Mouse (Mus musculus) intestine, embryonic 16.5 days (tissue): Measurements from ENCODE around the gene Cpa1. TPM values are rescaled to one million over a fixed set of nuclear protein-coding genes. Genes with fewer than 3 reads are reported as not detected.

ENCODE experiments used
- ATAC-seq: fragments of 200-750 bp; cut with Nextera tagmentation; 2 replicates; pipeline ENCODE4 v1.8.0; 2017; ENCODE audit warnings: moderate TSS enrichment, moderate library complexity
- H3K27ac ChIP-seq: fragments of 300-500 bp; sonication (generic); 2 replicates; pipeline ENCODE4 v1.5.1; 2014; ENCODE audit warnings: mild to moderate bottlenecking, low read length
- H3K27me3 ChIP-seq: fragments of 300-500 bp; sonication (generic); replicated peaks from 2 replicates; pipeline ENCODE4 v1.6.1; 2014; ENCODE audit warnings: low read length, control low read depth, mixed read lengths; ENCODE audit not compliant: control insufficient read depth, insufficient read depth
- H3K36me3 ChIP-seq: fragments of 300-500 bp; sonication (generic); 2 replicates; pipeline ENCODE4 v1.6.1; 2014; ENCODE audit warnings: low read length, control low read depth; ENCODE audit not compliant: control insufficient read depth, insufficient read depth
- H3K4me1 ChIP-seq: fragments of 300-500 bp; sonication (generic); 2 replicates; pipeline ENCODE4 v1.6.1; 2014; ENCODE audit warnings: low read length, control low read depth, mixed read lengths; ENCODE audit not compliant: control insufficient read depth, insufficient read depth
- H3K4me2 ChIP-seq: fragments of 300-500 bp; sonication (generic); 2 replicates; pipeline ENCODE4 v1.6.1; 2014; ENCODE audit warnings: low read depth, low read length, control low read depth
- H3K4me3 ChIP-seq: fragments of 300-500 bp; sonication (generic); 2 replicates; pipeline ENCODE4 v1.5.1; 2014; ENCODE audit warnings: mild to moderate bottlenecking, low read length
- H3K9ac ChIP-seq: fragments of 300-500 bp; sonication (generic); 2 replicates; pipeline ENCODE4 v1.6.1; 2014; ENCODE audit warnings: low read depth, low read length
- H3K9me3 ChIP-seq: fragments of 300-500 bp; sonication (generic); 2 replicates; pipeline ENCODE4 v1.6.1; 2016; ENCODE audit warnings: low read length, control low read depth; ENCODE audit not compliant: control insufficient read depth
- WGBS: fragments of 180-500 bp; shearing (Covaris S2); extraction: QIAGEN DNeasy Blood & Tissue Kit; methylation state at CpG from one replicate; pipeline ENCODE4 v1.1.7; 2014; 5-methylcytosine and 5-hydroxymethylcytosine counted together
- polyA plus RNA-seq: library from polyadenylated mRNA; unstranded; fragments of >200 nt; fragmentation: Nextera tagmentation; extraction: Ambion mirVana; gene quantifications from 2 replicates; pipeline ENCODE4 v1.2.1, GENCODE M21; 2015

Gene Cpa1
- polyA plus RNA-seq, 1 experiment from 2014 or later = 358 TPM

GRCm38 (mm10) chr6:30643694-30644460 is 4.9 kb downstream of the Cpa1 start:
- Histone ChIP-seq H3K27ac (no peak overlapping the region), H3K4me3 (no peak overlapping the region), H3K27me3 (no peaks in the 10 kb centered on the region), H3K4me2 (no peak overlapping the region), H3K9me3 (no peaks in the 10 kb centered on the region), H3K36me3 (no peaks in the 10 kb centered on the region), H3K4me1 (no peaks in the 10 kb centered on the region; the same call in 1 of the 2 replicates), H3K9ac (no peak overlapping the region)
- ATAC-seq = peak; percentile 57
- 54% methylated on average over 12 of the region's 12 CpGs for WGBS

GRCm38 (mm10) chr6:30644462-30644861 is 5.4 kb downstream of the Cpa1 start:
- no peak overlapping the region for H3K4me3 ChIP-seq
- H3K27ac ChIP-seq = no peak overlapping the region
- H3K36me3 ChIP-seq = no peaks in the 10 kb centered on the region
- H3K4me1 ChIP-seq = no peaks in the 10 kb centered on the region; the same call in 1 of the 2 replicates
- WGBS = 82% methylated on average over 3 of the region's 3 CpGs
- H3K9me3 ChIP-seq = no peaks in the 10 kb centered on the region
- no peak overlapping the region for H3K4me2 ChIP-seq
- no peak overlapping the region for H3K9ac ChIP-seq
- H3K27me3 ChIP-seq = no peaks in the 10 kb centered on the region
- ATAC-seq = no peak

- no peaks in the 10 kb centered on the region for H3K36me3 ChIP-seq
- 85% methylated on average over 6 of the region's 6 CpGs for WGBS
- no peaks in the 10 kb centered on the region for H3K27me3 ChIP-seq
- H3K4me2 ChIP-seq = no peak overlapping the region
- H3K27ac ChIP-seq = no peak overlapping the region
- no peaks in the 10 kb centered on the region for H3K4me1 ChIP-seq
- ATAC-seq = no peak
- no peak overlapping the region for H3K4me3 ChIP-seq
- H3K9me3 ChIP-seq = no peaks in the 10 kb centered on the region
- no peak overlapping the region for H3K9ac ChIP-seq
Measured at GRCm38 (mm10) chr6:30645379-30645778, 6.4 kb downstream of the Cpa1 start.

DNA sequence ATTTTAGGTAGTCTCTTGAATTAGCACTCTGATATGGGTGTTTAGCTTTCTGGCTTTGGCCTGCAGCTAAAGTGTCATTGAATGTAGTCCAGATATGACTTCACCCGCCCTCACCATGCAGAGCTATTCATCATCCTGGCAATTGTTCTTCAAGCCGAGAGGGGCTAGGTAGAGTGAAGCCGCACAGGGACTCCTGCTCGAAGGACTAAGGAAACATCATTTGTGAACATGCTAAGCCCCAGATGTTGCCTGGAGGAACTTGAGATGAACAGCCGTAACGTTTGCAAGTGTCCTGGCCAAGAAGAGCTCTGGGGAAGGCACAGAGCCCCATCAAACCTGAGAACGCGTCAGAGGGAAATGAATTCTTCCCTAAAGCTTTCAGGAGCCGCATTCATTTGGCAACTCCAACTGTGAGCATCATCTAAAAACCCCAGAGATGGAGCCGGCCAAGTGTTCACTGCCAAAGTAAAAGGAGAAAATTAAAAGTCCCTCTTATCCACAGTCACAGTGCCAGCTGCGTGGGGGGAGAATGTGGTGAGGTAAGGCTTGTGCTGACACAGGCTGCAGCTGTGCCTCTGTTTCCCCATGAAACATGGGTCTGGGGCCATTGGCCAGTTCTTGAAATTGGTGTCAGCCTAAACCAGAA is 10.8 kb downstream of the Cpa1 start:
- 70% methylated on average over 11 of the region's 11 CpGs for WGBS
- Histone ChIP-seq H3K27ac (no peak overlapping the region), H3K9me3 (no peaks in the 10 kb centered on the region), H3K4me3 (no peak overlapping the region), H3K4me2 (no peak overlapping the region), H3K9ac (no peak overlapping the region), H3K4me1 (peaks cover 17% of the 10 kb centered on the region), H3K27me3 (no peaks in the 10 kb centered on the region), H3K36me3 (no peaks in the 10 kb centered on the region)
- no peak for ATAC-seq

DNA sequence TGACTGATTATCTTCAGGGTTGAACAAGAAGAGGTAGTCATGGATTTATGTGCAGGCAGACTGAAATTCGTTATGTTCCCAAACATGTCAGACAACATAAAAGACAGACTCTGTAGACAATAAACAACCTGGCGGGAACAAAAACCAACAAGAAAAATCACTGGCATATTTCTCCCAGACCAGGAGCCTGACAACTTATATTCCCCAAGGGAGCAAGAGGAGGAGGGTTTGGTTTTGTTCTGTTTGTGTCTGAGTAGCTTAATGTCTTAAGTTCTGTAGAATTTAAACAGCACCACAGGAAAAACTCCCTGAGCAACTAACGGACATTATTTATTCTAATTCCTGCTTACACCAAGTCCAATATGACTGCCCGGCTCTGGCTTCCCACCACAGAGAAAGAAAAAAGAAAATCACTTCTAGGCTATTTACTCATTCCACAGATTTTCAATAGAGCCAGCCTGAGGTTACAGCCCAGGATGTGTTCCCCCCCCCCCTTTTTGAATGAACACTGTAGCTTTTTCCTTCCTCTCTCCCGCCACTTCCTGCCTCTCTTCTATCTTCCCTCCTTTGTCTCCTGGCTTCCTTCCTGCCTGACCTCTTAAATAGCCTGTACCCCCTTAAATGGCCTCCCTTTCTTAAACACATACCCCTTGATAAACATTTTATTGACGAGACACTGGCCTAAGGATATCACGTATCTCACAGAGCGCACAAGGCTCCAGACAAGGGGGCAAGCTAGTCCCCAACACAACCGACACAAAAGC is 13.6 kb downstream of the Cpa1 start:
- peak overlapping the region; percentile 81 for H3K27ac ChIP-seq
- H3K4me1 ChIP-seq = peaks cover 23% of the 10 kb centered on the region
- H3K4me2 ChIP-seq = no peak overlapping the region
- H3K36me3 ChIP-seq = no peaks in the 10 kb centered on the region
- no peak overlapping the region for H3K9ac ChIP-seq
- H3K27me3 ChIP-seq = no peaks in the 10 kb centered on the region
- no peak for ATAC-seq
- H3K9me3 ChIP-seq = no peaks in the 10 kb centered on the region
- no peak overlapping the region for H3K4me3 ChIP-seq
- WGBS = 49% methylated on average over 9 of the region's 9 CpGs

DNA sequence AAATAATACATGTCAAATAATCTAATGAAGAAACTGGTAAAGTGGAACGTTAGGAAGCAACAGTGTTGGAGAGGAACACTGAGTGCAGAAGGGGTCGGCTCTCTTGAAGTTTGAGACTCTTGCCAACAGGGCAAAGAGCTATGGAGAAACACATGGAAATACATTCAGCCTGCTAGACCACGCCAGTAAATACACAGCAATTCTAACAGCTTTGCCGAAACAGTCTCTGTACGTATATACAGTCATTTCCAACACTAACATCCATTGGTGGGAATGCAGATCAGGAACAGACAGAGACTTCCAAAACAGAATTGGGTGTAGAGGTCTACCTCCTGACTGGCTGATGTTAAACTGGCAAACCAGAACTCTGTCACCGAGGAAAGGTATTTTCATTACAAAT is 14.5 kb downstream of the Cpa1 start:
- Histone ChIP-seq H3K36me3 (0 out of 2 replicates have a peak, but pooled peaks cover 2% of the 10 kb centered on the region), H3K4me3 (no peak overlapping the region), H3K4me1 (peaks cover 23% of the 10 kb centered on the region), H3K27me3 (no peaks in the 10 kb centered on the region), H3K9ac (no peak overlapping the region), H3K9me3 (no peaks in the 10 kb centered on the region), H3K4me2 (no peak overlapping the region), H3K27ac (peak overlapping the region; percentile 81)
- ATAC-seq = no peak
- WGBS = 50% methylated on average over 6 of the region's 6 CpGs

DNA sequence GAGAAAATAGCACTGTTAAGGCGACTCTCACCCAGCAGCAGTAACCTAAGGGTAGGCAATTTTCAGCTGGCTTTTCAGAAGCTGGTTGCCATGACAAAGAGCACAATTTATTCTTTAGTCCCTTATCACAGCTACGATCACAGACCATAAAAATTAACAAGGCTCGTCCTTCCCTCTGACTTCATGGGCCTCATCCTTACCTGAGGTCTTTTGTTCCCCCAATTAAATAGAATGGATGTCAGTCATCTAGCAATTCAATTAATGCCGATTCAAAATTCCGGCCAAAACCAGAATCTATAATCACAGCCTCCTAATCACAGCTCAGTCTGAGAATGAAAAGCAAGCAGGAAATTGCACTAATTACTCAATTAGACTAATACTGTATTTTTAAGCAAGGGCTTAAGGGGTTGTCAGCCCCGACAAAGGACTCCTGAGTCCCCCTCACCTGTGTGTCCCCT is 15.4 kb downstream of the Cpa1 start:
- no peak for ATAC-seq
- Histone ChIP-seq H3K4me2 (no peak overlapping the region), H3K4me3 (no peak overlapping the region), H3K4me1 (peaks cover 23% of the 10 kb centered on the region), H3K36me3 (0 out of 2 replicates have a peak, but pooled peaks cover 2% of the 10 kb centered on the region), H3K27me3 (no peaks in the 10 kb centered on the region), H3K27ac (peak overlapping the region; percentile 81), H3K9ac (no peak overlapping the region), H3K9me3 (no peaks in the 10 kb centered on the region)
- WGBS = 42% methylated on average over 6 of the region's 6 CpGs

- 68% methylated on average over 3 of the region's 3 CpGs for WGBS
- H3K9ac ChIP-seq = no peak overlapping the region
Measured at GRCm38 (mm10) chr6:30654932-30655331, 15.9 kb downstream of the Cpa1 start.

GRCm38 (mm10) chr6:30657279-30657678 is 18.3 kb downstream of the Cpa1 start:
- Histone ChIP-seq H3K36me3 (0 out of 2 replicates have a peak, but pooled peaks cover 2% of the 10 kb centered on the region), H3K4me3 (no peak overlapping the region), H3K9ac (no peak overlapping the region), H3K4me1 (peaks cover 23% of the 10 kb centered on the region), H3K27ac (0 out of 2 replicates have a peak overlapping the region, but pooled peaks have one; percentile 28), H3K9me3 (no peaks in the 10 kb centered on the region), H3K27me3 (no peaks in the 10 kb centered on the region), H3K4me2 (no peak overlapping the region)
- ATAC-seq = no peak
- 91% methylated on average over 12 of the region's 12 CpGs for WGBS

More at GRCm38 (mm10) chr6:30654932-30655331, 15.9 kb downstream of the Cpa1 start:
- Histone ChIP-seq H3K27ac (peak overlapping the region; percentile 81), H3K36me3 (0 out of 2 replicates have a peak, but pooled peaks cover 2% of the 10 kb centered on the region), H3K27me3 (no peaks in the 10 kb centered on the region), H3K4me3 (no peak overlapping the region), H3K4me2 (no peak overlapping the region), H3K4me1 (peaks cover 23% of the 10 kb centered on the region), H3K9me3 (no peaks in the 10 kb centered on the region)
- no peak for ATAC-seq
